Mouse (Mus musculus) kidney, embryonic 15.5 days (tissue): Measurements from ENCODE around the gene Scamp2. TPM values are rescaled to one million over a fixed set of nuclear protein-coding genes. Genes with fewer than 3 reads are reported as not detected.

ENCODE experiments used
- ATAC-seq: fragments of 200-750 bp; cut with Nextera tagmentation; replicated peaks from 2 replicates; pipeline ENCODE4 v1.8.0; 2017; ENCODE audit warnings: moderate TSS enrichment; ENCODE audit not compliant: low FRiP score
- H3K27ac ChIP-seq: fragments of 300-500 bp; sonication (generic); 2 replicates; pipeline ENCODE4 v1.5.1; 2015; ENCODE audit warnings: mild to moderate bottlenecking, inconsistent platforms
- H3K27me3 ChIP-seq: fragments of 300-500 bp; sonication (generic); 2 replicates; pipeline ENCODE4 v1.6.1; 2015; ENCODE audit warnings: inconsistent platforms
- H3K36me3 ChIP-seq: fragments of 300-500 bp; sonication (generic); 2 replicates; pipeline ENCODE4 v1.6.1; 2015; ENCODE audit warnings: inconsistent platforms
- H3K4me1 ChIP-seq: fragments of 300-500 bp; sonication (generic); 2 replicates; pipeline ENCODE4 v1.6.1; 2015; ENCODE audit warnings: inconsistent platforms
- H3K4me2 ChIP-seq: fragments of 300-500 bp; sonication (generic); 2 replicates; pipeline ENCODE4 v1.6.1; 2015; ENCODE audit warnings: moderate library complexity, mild to moderate bottlenecking, inconsistent platforms
- H3K4me3 ChIP-seq: fragments of 300-500 bp; sonication (generic); replicated peaks from 2 replicates; pipeline ENCODE4 v1.5.1; 2015; ENCODE audit warnings: mild to moderate bottlenecking, inconsistent platforms
- H3K9ac ChIP-seq: fragments of 300-500 bp; sonication (generic); 2 replicates; pipeline ENCODE4 v1.6.1; 2015; ENCODE audit warnings: mild to moderate bottlenecking, inconsistent platforms
- H3K9me3 ChIP-seq: fragments of 300-500 bp; sonication (generic); replicated peaks from 2 replicates; pipeline ENCODE4 v1.6.1; 2016; ENCODE audit warnings: inconsistent platforms
- WGBS: fragments of 180-500 bp; shearing (Covaris S2); methylation state at CpG from one replicate; pipeline ENCODE4 v1.1.7; 2015; ENCODE audit warnings: mixed read lengths; 5-methylcytosine and 5-hydroxymethylcytosine counted together
- polyA plus RNA-seq: library from polyadenylated mRNA; unstranded; fragments of >200 nt; fragmentation: Nextera tagmentation; extraction: Ambion mirVana; gene quantifications from 2 replicates; pipeline ENCODE4 v1.2.1, GENCODE M21; 2015

The Scamp2 gene
- polyA plus RNA-seq, 1 experiment from 2014 or later, result 85.5 TPM

DNA sequence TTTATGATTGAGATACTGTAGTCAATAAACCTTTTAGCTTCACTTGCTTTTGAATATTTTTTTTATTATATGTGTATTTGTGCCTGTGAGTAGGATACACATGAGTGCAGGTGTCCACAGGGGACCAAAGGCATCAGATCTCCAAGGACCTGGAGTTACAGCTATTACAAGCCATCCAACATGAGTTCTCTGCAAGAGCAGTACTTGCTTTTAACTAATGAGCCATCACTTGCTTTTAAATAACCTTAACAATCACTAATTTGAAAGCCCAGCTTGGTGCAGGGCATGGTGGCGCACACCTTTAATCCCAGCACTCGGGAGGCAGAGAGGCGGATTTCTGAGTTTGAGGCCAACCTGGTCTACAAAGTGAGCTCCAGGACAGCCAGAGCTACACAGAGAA lies 6.0 kb upstream of the Scamp2 start:
- H3K4me1 ChIP-seq, result peaks cover 7% of the 10 kb centered on the region
- no peak for ATAC-seq
- H3K4me2 ChIP-seq, result no peak overlapping the region
- no peak overlapping the region for H3K4me3 ChIP-seq
- H3K27ac ChIP-seq, result no peak overlapping the region
- no peaks in the 10 kb centered on the region for H3K27me3 ChIP-seq
- 68% methylated on average over 3 of the region's 3 CpGs for WGBS
- H3K9me3 ChIP-seq, result no peaks in the 10 kb centered on the region
- peaks cover 11% of the 10 kb centered on the region for H3K36me3 ChIP-seq
- no peak overlapping the region for H3K9ac ChIP-seq

DNA sequence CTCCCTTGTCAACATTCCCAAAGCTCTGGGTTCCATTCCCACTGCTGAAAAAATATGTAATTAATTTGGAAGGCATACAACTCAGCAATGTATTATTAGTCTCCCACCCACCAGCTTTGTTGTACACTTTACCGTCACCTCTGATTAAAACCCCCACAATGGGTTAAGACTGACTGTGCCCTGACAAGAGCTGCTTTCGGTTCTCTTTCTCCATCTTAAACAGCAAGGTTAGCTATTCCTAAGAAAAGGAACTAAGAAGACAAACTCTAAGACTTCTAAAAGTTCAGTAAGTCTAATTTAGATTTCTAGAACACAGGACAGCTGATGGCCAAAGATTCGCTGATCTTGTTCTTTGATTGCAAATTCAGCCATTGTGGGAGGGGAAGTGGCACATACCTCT lies 3.5 kb upstream of the Scamp2 start:
- ATAC-seq, result no peak
- WGBS, result 75% methylated on average over 3 of the region's 3 CpGs
- H3K36me3 ChIP-seq, result no peaks in the 10 kb centered on the region

DNA sequence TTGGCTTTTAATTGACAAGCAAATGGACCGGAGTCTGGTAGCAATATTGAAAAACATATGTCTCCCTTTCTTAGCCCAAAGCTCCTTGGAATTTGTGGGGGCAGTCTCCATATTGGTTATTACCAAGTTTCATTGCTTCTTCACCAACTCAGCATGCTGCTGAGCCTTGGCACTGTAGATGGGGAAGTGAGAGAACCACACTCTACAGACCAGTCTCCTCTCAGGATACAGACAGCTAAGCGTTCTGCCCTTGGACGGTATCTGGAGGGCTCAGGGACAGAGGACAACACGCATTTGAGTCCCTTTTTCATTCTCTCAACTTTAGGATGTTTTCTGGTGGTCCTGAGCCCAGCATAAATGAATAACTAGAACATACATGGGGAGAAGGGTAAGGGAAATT lies 2.1 kb upstream of the Scamp2 start:
- Histone ChIP-seq H3K36me3 (no peaks in the 10 kb centered on the region), H3K4me3 (no peak overlapping the region), H3K27ac (no peak overlapping the region), H3K9me3 (no peaks in the 10 kb centered on the region), H3K9ac (no peak overlapping the region), H3K4me2 (no peak overlapping the region), H3K4me1 (peaks cover 31% of the 10 kb centered on the region), H3K27me3 (no peaks in the 10 kb centered on the region)
- no peak for ATAC-seq
- WGBS, result 89% methylated on average over 4 of the region's 4 CpGs

More for the DNA sequence above, 3.5 kb upstream of the Scamp2 start:
- no peaks in the 10 kb centered on the region for H3K27me3 ChIP-seq
- H3K4me1 ChIP-seq, result peaks cover 16% of the 10 kb centered on the region
- H3K4me3 ChIP-seq, result no peak overlapping the region
- H3K27ac ChIP-seq, result no peak overlapping the region
- no peaks in the 10 kb centered on the region for H3K9me3 ChIP-seq
- H3K9ac ChIP-seq, result no peak overlapping the region
- H3K4me2 ChIP-seq, result no peak overlapping the region

DNA sequence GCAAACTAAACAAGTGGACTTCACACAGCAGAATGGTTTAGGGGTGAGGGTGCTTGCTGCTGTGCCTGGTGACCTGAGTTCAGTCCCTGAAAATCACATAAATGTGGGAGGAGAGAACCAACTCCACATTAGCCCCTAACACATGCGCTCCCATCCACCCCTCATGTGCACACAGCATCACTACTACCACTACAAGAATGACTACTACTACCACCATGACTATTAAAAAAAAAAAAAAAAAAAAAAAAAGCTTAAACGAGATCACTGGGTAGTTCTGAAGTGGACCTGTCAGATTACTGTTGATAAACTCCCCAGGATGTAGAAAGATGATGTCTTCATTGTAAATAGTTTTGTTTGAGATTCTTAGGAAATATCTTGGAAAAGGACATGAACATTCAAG lies 1.2 kb upstream of the Scamp2 start:
- no peak overlapping the region for H3K27ac ChIP-seq
- no peaks in the 10 kb centered on the region for H3K9me3 ChIP-seq
- H3K4me1 ChIP-seq, result peaks cover 39% of the 10 kb centered on the region
- ATAC-seq, result no peak
- no peak overlapping the region for H3K9ac ChIP-seq
- no peak overlapping the region for H3K4me3 ChIP-seq
- H3K27me3 ChIP-seq, result no peaks in the 10 kb centered on the region
- no peaks in the 10 kb centered on the region for H3K36me3 ChIP-seq
- H3K4me2 ChIP-seq, result no peak overlapping the region
- WGBS, result 85% methylated on average over 2 of the region's 2 CpGs

DNA sequence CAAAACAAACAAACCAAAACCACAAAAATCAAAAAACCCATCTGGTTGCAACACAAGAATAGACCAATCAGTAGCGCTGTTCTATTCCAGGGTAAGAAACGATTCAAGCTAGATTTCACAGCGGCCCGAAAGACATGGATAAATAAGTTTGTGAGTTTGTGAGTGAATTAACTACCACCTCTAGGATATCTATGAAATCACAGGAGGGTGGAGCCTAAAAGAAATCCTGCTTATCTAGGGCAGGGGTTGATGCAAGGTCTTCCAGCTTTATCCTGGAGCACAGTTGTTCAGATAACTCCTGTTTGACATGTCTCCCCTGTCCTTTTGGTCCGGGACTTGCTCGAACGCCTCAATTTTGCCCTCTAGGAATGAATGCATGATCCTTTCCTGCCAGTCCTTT lies 480 bp upstream of the Scamp2 start:
- no peaks in the 10 kb centered on the region for H3K36me3 ChIP-seq
- peak overlapping the region; percentile 79 for H3K4me2 ChIP-seq
- WGBS, result 29% methylated on average over 7 of the region's 7 CpGs
- no peaks in the 10 kb centered on the region for H3K9me3 ChIP-seq
- H3K9ac ChIP-seq, result peak overlapping the region; percentile 70
- peak overlapping the region; percentile 82 for H3K27ac ChIP-seq
- peak overlapping the region; percentile 83 for H3K4me3 ChIP-seq
- H3K27me3 ChIP-seq, result no peaks in the 10 kb centered on the region
- no peak for ATAC-seq
- peaks cover 42% of the 10 kb centered on the region for H3K4me1 ChIP-seq

DNA sequence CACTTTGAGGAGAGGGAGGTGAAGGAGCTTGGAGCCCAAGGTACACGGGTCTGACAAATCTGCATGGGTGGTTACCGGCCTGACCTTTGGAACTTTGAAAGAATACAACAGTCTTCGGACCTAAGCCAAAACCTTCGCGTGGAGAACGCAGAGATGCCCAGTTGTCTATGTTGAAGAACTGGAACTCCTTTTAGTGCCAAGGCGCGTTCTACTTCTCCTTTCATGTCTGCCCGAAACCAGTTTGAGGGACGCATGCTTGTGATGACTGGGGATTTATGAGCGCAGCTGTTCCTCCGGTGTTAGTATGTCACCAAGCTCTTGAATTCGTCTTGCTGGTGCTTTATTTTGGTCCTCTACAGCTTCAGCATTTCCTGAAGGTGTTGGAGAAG lies 962 bp downstream of the Scamp2 start:
- Histone ChIP-seq H3K4me1 (peaks cover 55% of the 10 kb centered on the region), H3K27ac (peak overlapping the region; percentile 82), H3K36me3 (no peaks in the 10 kb centered on the region), H3K4me2 (peak overlapping the region; percentile 79), H3K27me3 (no peaks in the 10 kb centered on the region), H3K9me3 (no peaks in the 10 kb centered on the region), H3K4me3 (peak overlapping the region; percentile 83), H3K9ac (0 out of 2 replicates have a peak overlapping the region, but pooled peaks have one; percentile 70)
- no peak for ATAC-seq
- WGBS, result 70% methylated on average over 13 of the region's 13 CpGs

DNA sequence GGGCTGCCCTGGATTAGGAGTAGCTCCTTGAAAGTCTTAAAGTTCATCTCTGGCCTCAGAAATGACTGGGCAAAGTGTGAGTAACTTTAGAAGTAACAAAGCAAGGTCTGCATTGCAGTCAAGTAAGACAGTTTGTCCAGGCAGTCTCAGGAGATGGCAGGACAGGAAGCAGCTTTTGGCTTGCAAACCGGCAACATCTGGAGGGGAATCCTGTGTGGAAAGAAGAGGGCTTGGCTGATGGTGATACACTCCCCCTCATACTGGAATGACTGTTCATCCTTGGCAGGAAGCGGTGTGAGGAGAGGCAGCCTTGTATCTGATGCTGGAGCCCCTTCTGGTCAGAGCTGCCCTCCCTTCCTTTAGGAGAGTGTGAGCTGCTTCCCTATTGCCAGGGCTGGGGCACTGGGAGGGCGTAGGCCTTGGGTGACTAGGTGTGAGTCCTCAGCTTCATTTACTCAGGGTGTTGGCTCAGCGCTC lies 2.2 kb downstream of the Scamp2 start:
- Histone ChIP-seq H3K4me2 (peak overlapping the region; percentile 79), H3K27ac (peak overlapping the region; percentile 77), H3K4me3 (no peak overlapping the region), H3K27me3 (no peaks in the 10 kb centered on the region), H3K4me1 (peaks cover 60% of the 10 kb centered on the region), H3K9ac (0 out of 2 replicates have a peak overlapping the region, but pooled peaks have one; percentile 1), H3K9me3 (no peaks in the 10 kb centered on the region), H3K36me3 (peaks cover 2% of the 10 kb centered on the region)
- 50% methylated on average over 4 of the region's 4 CpGs for WGBS
- no peak for ATAC-seq

DNA sequence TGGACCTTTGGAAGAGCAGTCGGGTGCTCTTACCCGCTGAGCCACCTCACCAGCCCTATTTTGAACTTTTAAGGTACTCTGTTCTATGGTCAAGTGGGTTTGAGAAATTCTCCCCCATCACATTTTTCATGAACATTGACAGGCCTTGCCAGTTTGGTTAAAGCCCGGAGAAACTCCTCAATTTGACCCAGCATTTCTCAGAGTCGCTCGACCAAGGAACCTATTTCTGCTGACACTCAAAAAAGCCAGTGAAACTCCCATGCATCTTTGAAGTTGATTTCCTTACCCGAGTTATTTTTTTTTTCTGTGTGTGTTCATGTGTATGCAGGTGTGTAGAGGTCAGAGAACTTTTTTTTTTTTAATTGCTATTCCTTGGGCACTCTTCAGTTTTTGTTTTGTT lies 3.9 kb downstream of the Scamp2 start:
- Histone ChIP-seq H3K4me2 (no peak overlapping the region), H3K27ac (peak overlapping the region; percentile 77), H3K36me3 (peaks cover 17% of the 10 kb centered on the region), H3K27me3 (no peaks in the 10 kb centered on the region), H3K9ac (no peak overlapping the region), H3K4me3 (no peak overlapping the region), H3K9me3 (no peaks in the 10 kb centered on the region), H3K4me1 (peaks cover 60% of the 10 kb centered on the region)
- WGBS, result 55% methylated on average over 6 of the region's 6 CpGs
- ATAC-seq, result no peak

DNA sequence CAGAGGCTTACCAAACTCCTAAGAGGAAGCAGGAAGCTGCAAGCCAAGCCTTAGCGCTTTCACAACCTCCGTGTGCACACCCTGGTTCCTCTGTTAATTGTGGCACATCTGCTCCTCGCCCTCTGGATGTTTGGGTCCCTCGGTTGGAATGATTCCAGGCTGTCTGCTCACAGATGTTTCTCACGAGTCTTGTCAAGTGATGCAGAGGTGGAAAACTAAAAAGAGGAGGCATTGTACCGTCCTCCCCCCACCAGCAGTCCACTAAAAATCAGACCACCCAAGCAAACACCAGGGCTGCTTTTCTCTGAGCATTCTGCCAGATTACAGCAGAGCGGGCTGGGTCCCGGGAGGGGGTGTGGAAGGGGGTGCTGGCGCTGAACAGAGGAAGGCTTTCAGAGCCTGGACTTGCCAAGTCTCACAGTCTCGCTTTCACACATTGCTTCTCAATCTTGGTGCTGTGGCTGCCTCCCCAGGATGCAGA lies 5.0 kb downstream of the Scamp2 start:
- peak overlapping the region; percentile 77 for H3K27ac ChIP-seq
- no peak overlapping the region for H3K4me3 ChIP-seq
- 44% methylated on average over 10 of the region's 10 CpGs for WGBS
- no peak for ATAC-seq
- H3K36me3 ChIP-seq, result peaks cover 28% of the 10 kb centered on the region
- H3K4me2 ChIP-seq, result no peak overlapping the region
- H3K27me3 ChIP-seq, result no peaks in the 10 kb centered on the region
- H3K4me1 ChIP-seq, result peaks cover 55% of the 10 kb centered on the region
- no peak overlapping the region for H3K9ac ChIP-seq
- H3K9me3 ChIP-seq, result no peaks in the 10 kb centered on the region

DNA sequence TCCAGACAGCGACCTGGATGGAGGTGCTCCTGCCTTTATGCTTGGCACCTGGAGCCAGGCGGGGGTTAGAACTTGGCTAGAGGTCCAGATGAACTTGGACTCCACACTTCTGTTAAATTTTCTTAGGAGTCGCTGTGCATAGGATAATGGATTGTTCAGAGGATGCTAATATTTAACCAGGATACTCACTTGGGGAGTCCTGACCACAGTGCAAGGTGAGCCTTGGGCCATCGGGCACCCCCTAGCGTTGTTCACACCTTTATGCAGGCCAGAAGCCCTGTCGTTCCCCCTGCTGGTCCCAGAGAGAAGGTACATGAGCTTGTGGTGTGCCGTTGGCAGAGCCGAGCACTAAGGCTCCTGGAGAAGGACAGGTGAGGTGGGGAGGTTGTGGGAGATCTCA lies 6.1 kb downstream of the Scamp2 start:
- peak overlapping the region; percentile 77; the same call in 1 of the 2 replicates for H3K27ac ChIP-seq

DNA sequence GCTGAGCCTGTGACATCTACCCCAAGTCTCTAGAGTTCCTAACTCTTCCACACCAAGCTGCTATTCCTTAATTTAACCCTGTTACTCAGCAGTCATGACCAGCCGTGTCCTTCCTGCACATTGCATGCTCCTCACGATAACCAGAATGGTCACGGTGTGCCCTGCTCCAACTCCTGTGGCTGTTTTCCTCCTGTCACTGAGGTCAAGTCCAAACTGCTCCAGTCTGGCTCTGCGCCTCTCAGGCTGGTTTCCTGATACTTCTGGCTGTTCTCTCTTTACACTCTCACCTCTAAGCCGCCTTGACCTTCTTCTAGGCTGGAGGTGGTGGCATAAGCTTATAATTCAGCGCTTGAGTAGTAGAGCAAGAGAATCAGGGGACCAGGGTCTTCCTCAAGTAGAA lies 7.8 kb downstream of the Scamp2 start:
- 93% methylated on average over 6 of the region's 6 CpGs for WGBS

More for the DNA sequence above, 6.1 kb downstream of the Scamp2 start:
- no peak overlapping the region for H3K9ac ChIP-seq
- no peak overlapping the region for H3K4me3 ChIP-seq
- H3K4me1 ChIP-seq, result peaks cover 47% of the 10 kb centered on the region
- ATAC-seq, result peak; percentile 63
- H3K36me3 ChIP-seq, result peaks cover 37% of the 10 kb centered on the region
- H3K27me3 ChIP-seq, result no peaks in the 10 kb centered on the region
- no peaks in the 10 kb centered on the region for H3K9me3 ChIP-seq
- no peak overlapping the region for H3K4me2 ChIP-seq
- WGBS, result 55% methylated on average over 8 of the region's 8 CpGs

DNA sequence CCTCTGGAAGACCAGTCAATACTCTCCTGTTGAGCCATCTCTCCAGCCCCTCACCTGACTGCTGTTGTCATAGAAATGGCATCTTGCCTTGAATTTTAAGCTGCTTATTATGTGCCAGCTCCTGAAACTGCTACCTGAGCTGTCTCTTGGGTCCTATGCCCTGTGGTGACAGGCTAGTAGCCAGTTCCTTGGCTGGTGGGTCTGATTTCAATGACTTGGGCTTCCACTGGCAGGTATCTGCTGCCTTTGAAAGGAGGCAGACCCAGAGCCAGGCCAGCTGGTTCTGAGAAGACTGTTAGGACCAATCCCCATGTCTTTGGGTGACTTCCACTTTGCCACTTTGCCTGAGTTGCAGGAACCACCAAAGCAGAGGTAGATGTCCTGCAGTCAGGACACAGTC lies 13.7 kb downstream of the Scamp2 start:
- ATAC-seq, result no peak
- H3K27ac ChIP-seq, result no peak overlapping the region
- no peaks in the 10 kb centered on the region for H3K9me3 ChIP-seq
- H3K27me3 ChIP-seq, result no peaks in the 10 kb centered on the region
- H3K4me1 ChIP-seq, result no peaks in the 10 kb centered on the region
- H3K9ac ChIP-seq, result no peak overlapping the region
- no peak overlapping the region for H3K4me2 ChIP-seq
- H3K4me3 ChIP-seq, result no peak overlapping the region
- H3K36me3 ChIP-seq, result peaks cover 57% of the 10 kb centered on the region

More for the DNA sequence above, 7.8 kb downstream of the Scamp2 start:
- Histone ChIP-seq H3K27me3 (no peaks in the 10 kb centered on the region), H3K4me2 (no peak overlapping the region), H3K4me3 (no peak overlapping the region), H3K9ac (no peak overlapping the region), H3K36me3 (peaks cover 43% of the 10 kb centered on the region), H3K9me3 (no peaks in the 10 kb centered on the region), H3K4me1 (peaks cover 31% of the 10 kb centered on the region), H3K27ac (no peak overlapping the region)
- no peak for ATAC-seq

DNA sequence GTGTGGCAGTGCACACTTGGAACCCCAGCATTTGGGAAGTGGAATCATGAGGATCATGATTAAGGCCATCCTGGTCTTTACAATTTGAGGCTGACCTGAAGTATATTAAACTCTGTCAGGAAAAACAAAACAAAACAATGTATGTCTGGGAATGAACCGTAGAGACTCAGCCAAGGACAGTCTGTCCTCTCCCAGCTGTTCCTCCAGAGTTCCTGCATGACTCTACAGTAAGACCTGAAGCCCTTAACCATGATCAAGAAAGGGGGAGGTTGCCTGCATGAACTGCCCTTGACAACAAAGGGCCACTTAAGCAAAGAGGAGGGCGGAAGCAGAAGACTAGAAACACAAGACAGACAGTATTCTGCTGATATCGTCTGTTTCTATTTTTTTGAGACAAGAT lies 14.8 kb downstream of the Scamp2 start:
- Histone ChIP-seq H3K4me3 (no peak overlapping the region), H3K4me1 (no peaks in the 10 kb centered on the region), H3K36me3 (peaks cover 58% of the 10 kb centered on the region), H3K4me2 (no peak overlapping the region), H3K9ac (no peak overlapping the region), H3K27me3 (no peaks in the 10 kb centered on the region), H3K27ac (no peak overlapping the region), H3K9me3 (no peaks in the 10 kb centered on the region)
- WGBS, result 78% methylated on average over 3 of the region's 3 CpGs
- no peak for ATAC-seq
